Mouse (Mus musculus) cerebellum, adult 9-10 months (tissue): ENCODE measurements around the gene Gm28043.
"Not testable (repeated sequence)": the region's sequence is repeated elsewhere in the genome, so short reads cannot be mapped to it uniquely, and the experiment has no call there.

Source experiments
- DNase-seq: peaks from one replicate; pipeline ENCODE4 v3.0.0; 2022

Gene Gm28043

GRCm38 (mm10) chr17:29682261-29682660 lies 67.6 kb downstream of the Gm28043 start:
- no peak for DNase-seq

- DNase-seq, result no peak
Measured at GRCm38 (mm10) chr17:29683127-29683526, 68.5 kb downstream of the Gm28043 start.

GRCm38 (mm10) chr17:29684275-29684674 lies 69.6 kb downstream of the Gm28043 start:
- DNase-seq, result no peak

- no peak for DNase-seq
Measured at GRCm38 (mm10) chr17:29686771-29687170, 72.1 kb downstream of the Gm28043 start.

GRCm38 (mm10) chr17:29687373-29687772 lies 72.7 kb downstream of the Gm28043 start:
- no peak for DNase-seq

GRCm38 (mm10) chr17:29688610-29689009 lies 73.9 kb downstream of the Gm28043 start:
- peak; percentile 71 for DNase-seq

GRCm38 (mm10) chr17:29690257-29690656 lies 75.6 kb downstream of the Gm28043 start:
- DNase-seq, result no peak

GRCm38 (mm10) chr17:29692827-29693226 lies 78.2 kb downstream of the Gm28043 start:
- DNase-seq, result no peak

GRCm38 (mm10) chr17:29693571-29693970 lies 78.9 kb downstream of the Gm28043 start:
- no peak for DNase-seq

GRCm38 (mm10) chr17:29694516-29694915 lies 79.8 kb downstream of the Gm28043 start:
- DNase-seq, result no peak

GRCm38 (mm10) chr17:29696940-29697339 lies 82.3 kb downstream of the Gm28043 start:
- DNase-seq, result no peak

- DNase-seq, result no peak
Measured at GRCm38 (mm10) chr17:29698421-29698820, 83.7 kb downstream of the Gm28043 start.

- DNase-seq, result no peak
Measured at GRCm38 (mm10) chr17:29700573-29700972, 85.9 kb downstream of the Gm28043 start.

GRCm38 (mm10) chr17:29702938-29703710 lies 88.4 kb downstream of the Gm28043 start:
- DNase-seq, result no peak

- DNase-seq, result peak; percentile 56
Measured at GRCm38 (mm10) chr17:29704781-29705180, 90.1 kb downstream of the Gm28043 start.

- DNase-seq, result no peak
Measured at GRCm38 (mm10) chr17:29705881-29706280, 91.2 kb downstream of the Gm28043 start.

- DNase-seq, result no peak
Measured at GRCm38 (mm10) chr17:29706981-29707545, 92.4 kb downstream of the Gm28043 start.

GRCm38 (mm10) chr17:29708783-29709182 lies 94.1 kb downstream of the Gm28043 start:
- no peak for DNase-seq

GRCm38 (mm10) chr17:29710562-29711044 lies 95.9 kb downstream of the Gm28043 start:
- DNase-seq, result peak; percentile 58

- peak; percentile 96 for DNase-seq
Measured at GRCm38 (mm10) chr17:29711076-29711744, 96.5 kb downstream of the Gm28043 start.

GRCm38 (mm10) chr17:29711745-29712431 lies 97.2 kb downstream of the Gm28043 start:
- DNase-seq, result no peak

- DNase-seq, result peak; percentile 60
Measured at GRCm38 (mm10) chr17:29712565-29712964, 97.9 kb downstream of the Gm28043 start.

- not testable (repeated sequence) for DNase-seq
Measured at GRCm38 (mm10) chr17:29713734-29714133, 99.1 kb downstream of the Gm28043 start.
